Mouse (Mus musculus) CH12.LX (cell line): ENCODE measurements around the gene Tmem38b.

Source experiments
- CTCF ChIP-seq, 2 experiments: IDR thresholded peaks in 1 of 2; conservative IDR thresholded peaks in 1 of 2; 2 replicates each; pipeline ENCODE4 v1.5.1; 2011 to 2012; ENCODE audit warnings: low read depth in 2 of 2, low read length in 2 of 2, improper control_type of control experiment in 1 of 2, inconsistent platforms in 1 of 2, mild to moderate bottlenecking in 1 of 2, moderate library complexity in 1 of 2
- RCOR1 ChIP-seq: conservative IDR thresholded peaks from 2 replicates; pipeline ENCODE4 v1.6.1; 2012; ENCODE audit warnings: low read depth, mild to moderate bottlenecking, inconsistent platforms, low read length, improper control_type of control experiment
- TBP ChIP-seq: conservative IDR thresholded peaks from 2 replicates; pipeline ENCODE4 v1.6.1; 2011; ENCODE audit warnings: low read depth, low read length, improper control_type of control experiment
- USF2 ChIP-seq: conservative IDR thresholded peaks from 2 replicates; pipeline ENCODE4 v1.6.1; 2011; ENCODE audit warnings: low read depth, low read length, improper control_type of control experiment

- TF ChIP-seq USF2, result no peak
- TF ChIP-seq CTCF (conservative IDR thresholded peaks at IDR 0.05 in 1 of 2, IDR thresholded peaks at IDR 0.05 in 1 of 2; ENCODE audit: low read depth in 2 of 2, low read length in 2 of 2), result no peak
- no peak for TF ChIP-seq TBP
- no peak for TF ChIP-seq RCOR1
Observed at GRCm38 (mm10) chr4:53904335-53904734, 78.5 kb downstream of the Tmem38b start.
